ENCODE assay signal across 14 mouse cellular contexts in the genomic region with DNA sequence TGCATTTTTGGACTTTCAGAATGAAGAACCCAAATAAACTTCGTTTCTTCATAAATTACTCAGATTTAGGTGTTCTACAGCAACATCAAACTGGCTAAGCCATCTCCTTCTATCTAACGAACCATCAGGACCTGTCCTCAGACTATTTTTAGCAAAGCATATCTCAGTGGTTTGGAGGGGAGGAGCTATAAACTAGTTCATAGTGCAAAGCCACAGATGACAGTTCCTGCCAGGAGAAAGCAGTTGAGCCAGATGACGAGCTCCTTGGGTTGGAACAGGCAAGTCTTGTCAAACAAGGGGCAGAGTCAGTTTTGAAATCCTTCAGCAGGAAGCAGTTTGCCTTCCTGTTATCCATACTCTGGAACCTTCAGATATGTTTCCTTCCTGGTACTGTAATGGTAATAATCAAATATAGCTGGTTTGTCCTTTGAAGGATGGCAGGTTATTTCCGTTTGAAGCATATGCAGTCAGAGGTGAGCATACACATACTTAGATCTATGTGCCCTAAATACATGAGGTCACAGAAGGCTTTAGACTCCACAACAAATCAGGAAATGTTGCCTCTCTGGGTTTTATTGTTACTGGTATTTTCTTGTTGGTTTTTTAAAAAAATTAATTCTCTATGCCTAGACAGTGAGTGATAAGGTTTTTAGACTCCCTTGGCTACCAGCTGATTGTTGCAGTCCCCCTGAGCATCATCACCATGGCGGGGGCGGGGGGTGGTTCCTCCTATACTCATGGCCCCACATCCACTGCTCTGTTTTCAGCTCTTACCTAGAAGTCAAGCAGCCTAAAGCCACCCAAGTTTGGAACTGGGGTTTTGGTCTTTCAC.
DNase-seq lines count a peak whose midpoint lies in the region; ATAC-seq lines count a peak whose summit lies in the region.
"Had no signal": no experiment of that assay in that cellular context is flagged by ENCODE, and none has a peak within 500 bp of the region (broad histone marks: within the 10 kb centered on the region; RNA-seq: fewer than 3 reads in every experiment).

No protein-coding gene starts in this region.

- H3K9me3 ChIP-seq in intestine, embryonic 14.5 days (ENCODE audit: control insufficient read depth, low read length): no peaks in the 10 kb centered on the region
- H3K9me3 ChIP-seq in intestine, embryonic 16.5 days (ENCODE audit: control insufficient read depth, low read length): no peaks in the 10 kb centered on the region
- H3K9me3 ChIP-seq in stomach, embryonic 16.5 days (replicated peaks; ENCODE audit: control insufficient read depth, low read length): no peaks in the 10 kb centered on the region
- H3K9me3 ChIP-seq: hindbrain, embryonic 10.5 days had no signal

- no peak for DNase-seq in intestine, embryonic 14.5 days (ENCODE audit: low spot score)
- peak; percentile 18 for DNase-seq in urinary bladder, postnatal 14 days (ENCODE audit: low spot score)
- no peak for DNase-seq in urinary bladder, postnatal 10 days (ENCODE audit: low spot score)
- peak; percentile 61 for DNase-seq in fat pad, adult 2 months (ENCODE audit: extremely low read depth, low read depth, low spot score)
- no peak for DNase-seq in right cerebral cortex, adult 18-20 months
- no peak for DNase-seq in right cerebral cortex, postnatal 4 days
- DNase-seq: heart, adult 2 months; layer of hippocampus, adult 9-11 months; thymus, postnatal 4 days had no signal

- H3K27ac ChIP-seq in intestine, embryonic 14.5 days (ENCODE audit: low read depth): 0 out of 2 replicates have a peak overlapping the region, but pooled peaks have one; percentile 9
- no peak overlapping the region for H3K27ac ChIP-seq in intestine, embryonic 16.5 days (ENCODE audit: low read length)
- peak overlapping the region; percentile 23; the same call in 1 of the 2 replicates for H3K27ac ChIP-seq in stomach, embryonic 16.5 days (ENCODE audit: low read length)
- H3K27ac ChIP-seq: heart, adult 2 months; hindbrain, embryonic 10.5 days had no signal

- no peak overlapping the region for H3K9ac ChIP-seq in intestine, embryonic 14.5 days (ENCODE audit: low read length)
- H3K9ac ChIP-seq in intestine, embryonic 16.5 days (ENCODE audit: low read depth, low read length): no peak overlapping the region
- no peak overlapping the region for H3K9ac ChIP-seq in stomach, embryonic 16.5 days (ENCODE audit: low read length)

- H3K4me1 ChIP-seq in intestine, embryonic 14.5 days (replicated peaks; ENCODE audit: control insufficient read depth, insufficient read depth, low read length): no peaks in the 10 kb centered on the region
- H3K4me1 ChIP-seq in intestine, embryonic 16.5 days (ENCODE audit: control insufficient read depth, insufficient read depth, low read length): no peaks in the 10 kb centered on the region
- no peaks in the 10 kb centered on the region for H3K4me1 ChIP-seq in stomach, embryonic 16.5 days (ENCODE audit: control insufficient read depth, insufficient read depth, low read length)
- H3K4me1 ChIP-seq: hindbrain, embryonic 10.5 days had no signal

- no peak overlapping the region for H3K4me2 ChIP-seq in intestine, embryonic 14.5 days (ENCODE audit: low read length)
- H3K4me2 ChIP-seq in intestine, embryonic 16.5 days (ENCODE audit: low read depth, low read length): no peak overlapping the region
- H3K4me2 ChIP-seq in stomach, embryonic 16.5 days (ENCODE audit: low read depth, low read length): no peak overlapping the region

- no peak for ATAC-seq in intestine, embryonic 14.5 days (replicated peaks; ENCODE audit: low FRiP score, low TSS enrichment, low read depth)
- no peak for ATAC-seq in intestine, embryonic 16.5 days
- no peak for ATAC-seq in stomach, embryonic 16.5 days (ENCODE audit: insufficient read depth, low FRiP score)

- no peaks in the 10 kb centered on the region for H3K36me3 ChIP-seq in intestine, embryonic 14.5 days (ENCODE audit: control insufficient read depth, insufficient read depth, low read length)
- no peaks in the 10 kb centered on the region for H3K36me3 ChIP-seq in intestine, embryonic 16.5 days (ENCODE audit: control insufficient read depth, insufficient read depth, low read length)
- H3K36me3 ChIP-seq in stomach, embryonic 16.5 days (ENCODE audit: control insufficient read depth, insufficient read depth, low read length): no peaks in the 10 kb centered on the region
- H3K36me3 ChIP-seq: hindbrain, embryonic 10.5 days had no signal

- WGBS in intestine, embryonic 14.5 days: 73% methylated on average over 6 of the region's 6 CpGs
- 75% methylated on average over 6 of the region's 6 CpGs for WGBS in intestine, embryonic 16.5 days
- WGBS in stomach, embryonic 16.5 days: 57% methylated on average over 6 of the region's 6 CpGs

- H3K27me3 ChIP-seq in intestine, embryonic 14.5 days (replicated peaks; ENCODE audit: control insufficient read depth, insufficient read depth, low read length): peaks cover 4% of the 10 kb centered on the region; the same call in 1 of the 2 replicates
- H3K27me3 ChIP-seq in intestine, embryonic 16.5 days (replicated peaks; ENCODE audit: control insufficient read depth, insufficient read depth, low read length): 0 out of 2 replicates have a peak, but pooled peaks cover 3% of the 10 kb centered on the region
- no peaks in the 10 kb centered on the region for H3K27me3 ChIP-seq in stomach, embryonic 16.5 days (ENCODE audit: control insufficient read depth, insufficient read depth, low read length)

- H3K4me3 ChIP-seq in intestine, embryonic 14.5 days (ENCODE audit: low read depth, low read length): no peak overlapping the region
- no peak overlapping the region for H3K4me3 ChIP-seq in intestine, embryonic 16.5 days (ENCODE audit: low read length)
- H3K4me3 ChIP-seq in stomach, embryonic 16.5 days (replicated peaks; ENCODE audit: low read length): no peak overlapping the region
- H3K4me3 ChIP-seq: erythroblast, embryonic 14.5 days; heart, adult 2 months; hindbrain, embryonic 10.5 days; myocyte had no signal

Comparison
In these comparisons a context has a peak if more than half of its experiments do, and no peak if none do; other contexts are left out.
1. DNase-seq: peak in urinary bladder, postnatal 14 days (single experiment) and fat pad, adult 2 months (single experiment); none in intestine, embryonic 14.5 days (single experiment), urinary bladder, postnatal 10 days (single experiment), right cerebral cortex, adult 18-20 months (single experiment) and right cerebral cortex, postnatal 4 days (single experiment).